Mouse (Mus musculus) hindbrain, embryonic 10.5 days (tissue): Measurements from ENCODE around the gene Nckap5. TPM values are rescaled to one million over a fixed set of nuclear protein-coding genes. Genes with fewer than 3 reads are reported as not detected.
A peak's percentile ranks its signal among the peaks of the same experiment; 100 is the strongest.

Experiments
- DNase-seq: peaks from one replicate; pipeline ENCODE4 v3.0.0-alpha.2; 2017; ENCODE audit warnings: low spot score
- H3K27ac ChIP-seq: fragments of 300-500 bp; sonication (generic); 2 replicates; pipeline ENCODE4 v1.5.1; 2016; ENCODE audit warnings: mild to moderate bottlenecking, moderate library complexity
- H3K27me3 ChIP-seq: fragments of 300-500 bp; sonication (generic); 2 replicates; pipeline ENCODE4 v1.6.1; 2016; ENCODE audit warnings: mild to moderate bottlenecking; ENCODE audit not compliant: poor library complexity, insufficient read depth, severe bottlenecking
- H3K36me3 ChIP-seq: fragments of 300-500 bp; sonication (generic); 2 replicates; pipeline ENCODE4 v1.6.1; 2016; ENCODE audit warnings: mild to moderate bottlenecking, moderate library complexity
- H3K4me1 ChIP-seq: fragments of 300-500 bp; sonication (generic); replicated peaks from 2 replicates; pipeline ENCODE4 v1.6.1; 2016; ENCODE audit warnings: mild to moderate bottlenecking
- H3K4me3 ChIP-seq: fragments of 300-500 bp; sonication (generic); 2 replicates; pipeline ENCODE4 v1.5.1; 2016; ENCODE audit warnings: mild to moderate bottlenecking, moderate library complexity
- H3K9me3 ChIP-seq: fragments of 300-500 bp; sonication (generic); 2 replicates; pipeline ENCODE4 v1.6.1; 2016; ENCODE audit warnings: mild to moderate bottlenecking, moderate library complexity
- WGBS: fragments of 180-500 bp; shearing (Covaris S2); methylation state at CpG from one replicate; pipeline ENCODE4 v1.1.7; 2016; 5-methylcytosine and 5-hydroxymethylcytosine counted together
- polyA plus RNA-seq: library from polyadenylated mRNA; unstranded; fragments of >200 nt; fragmentation: Nextera tagmentation; extraction: Ambion mirVana; gene quantifications from 2 replicates; pipeline ENCODE4 v1.2.1, GENCODE M21; 2016

The Nckap5 gene
- polyA plus RNA-seq, 1 experiment from 2014 or later, result 20.8 TPM

DNA sequence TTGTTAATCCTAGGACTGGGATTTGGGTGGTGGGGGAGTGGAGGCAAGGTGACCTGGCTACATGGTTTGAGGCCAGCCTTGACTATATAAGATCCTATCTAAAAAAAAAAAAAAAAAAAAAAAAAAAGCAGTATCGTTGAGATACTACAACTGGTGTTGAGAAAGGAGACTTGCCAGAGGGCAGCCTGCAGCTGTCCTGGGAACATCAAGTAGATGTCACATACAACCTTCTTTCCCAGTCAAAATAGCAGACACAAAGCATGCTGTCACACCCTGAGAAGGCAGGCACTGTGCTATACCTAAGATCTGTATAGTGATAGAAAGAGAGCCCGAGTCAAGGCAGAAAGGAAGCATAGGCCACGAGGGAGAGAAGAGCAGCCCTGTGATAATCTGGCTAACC lies 204.4 kb downstream of the Nckap5 start:
- H3K4me3 ChIP-seq, result no peak overlapping the region
- H3K9me3 ChIP-seq, result no peaks in the 10 kb centered on the region
- no peak overlapping the region for H3K27ac ChIP-seq
- WGBS, result 78% methylated on average over 3 of the region's 3 CpGs
- H3K36me3 ChIP-seq, result peaks cover 10% of the 10 kb centered on the region
- DNase-seq, result no peak
- no peaks in the 10 kb centered on the region for H3K27me3 ChIP-seq
- H3K4me1 ChIP-seq, result no peaks in the 10 kb centered on the region

DNA sequence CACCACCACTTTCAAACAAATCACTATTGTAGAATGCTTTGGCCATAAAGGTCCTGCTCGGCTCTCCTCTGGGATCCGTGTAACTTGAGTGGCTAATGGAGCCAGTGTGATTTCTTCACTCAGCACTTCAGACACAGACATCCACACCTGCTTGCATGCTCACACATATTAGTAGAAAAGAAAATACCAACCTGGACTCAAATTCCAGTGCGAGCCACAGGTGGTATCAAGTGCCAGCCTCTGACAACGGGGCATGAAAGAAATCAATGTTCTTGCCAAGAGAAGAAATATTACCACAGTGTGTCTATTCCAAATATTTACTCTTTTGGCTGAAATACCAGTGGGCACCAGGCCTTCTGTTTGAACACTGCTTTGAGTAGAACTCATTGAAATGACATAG lies 208.6 kb downstream of the Nckap5 start:
- Histone ChIP-seq H3K27me3 (no peaks in the 10 kb centered on the region), H3K9me3 (no peaks in the 10 kb centered on the region), H3K4me1 (no peaks in the 10 kb centered on the region), H3K36me3 (0 out of 2 replicates have a peak, but pooled peaks cover 5% of the 10 kb centered on the region), H3K27ac (no peak overlapping the region), H3K4me3 (no peak overlapping the region)
- no peak for DNase-seq
- WGBS, result 79% methylated on average over 4 of the region's 4 CpGs

DNA sequence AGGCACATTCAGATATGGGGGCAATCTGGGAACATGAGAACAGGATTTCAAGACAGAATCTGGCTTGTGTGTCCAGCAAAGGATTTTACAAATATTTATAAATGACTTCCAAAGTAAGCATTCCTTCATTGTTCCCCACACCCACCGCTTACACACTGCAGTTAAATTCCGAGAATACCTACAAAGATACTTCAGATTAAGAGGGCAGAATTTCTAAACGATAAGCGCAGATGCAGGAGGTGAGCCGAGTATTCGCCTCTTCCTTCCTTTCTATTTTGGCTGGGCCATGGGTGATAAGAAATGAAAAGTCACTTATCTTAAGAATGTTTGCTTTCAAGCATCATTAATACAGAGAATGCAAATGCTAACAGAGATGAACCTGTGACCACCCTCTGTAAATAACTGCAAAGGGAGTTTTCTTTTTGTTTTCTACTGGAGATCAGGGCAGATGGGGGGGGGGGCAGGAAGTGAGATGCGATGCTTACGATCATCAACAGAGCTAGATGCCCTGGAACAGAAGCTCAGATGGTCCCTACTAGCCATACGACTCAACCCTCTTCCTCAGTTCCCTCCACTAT lies 213.0 kb downstream of the Nckap5 start:
- Histone ChIP-seq H3K36me3 (peaks cover 13% of the 10 kb centered on the region; the same call in 1 of the 2 replicates), H3K4me1 (no peaks in the 10 kb centered on the region), H3K27me3 (no peaks in the 10 kb centered on the region), H3K4me3 (no peak overlapping the region), H3K9me3 (0 out of 2 replicates have a peak, but pooled peaks cover 6% of the 10 kb centered on the region), H3K27ac (no peak overlapping the region)
- WGBS, result 92% methylated on average over 9 of the region's 9 CpGs
- no peak for DNase-seq

DNA sequence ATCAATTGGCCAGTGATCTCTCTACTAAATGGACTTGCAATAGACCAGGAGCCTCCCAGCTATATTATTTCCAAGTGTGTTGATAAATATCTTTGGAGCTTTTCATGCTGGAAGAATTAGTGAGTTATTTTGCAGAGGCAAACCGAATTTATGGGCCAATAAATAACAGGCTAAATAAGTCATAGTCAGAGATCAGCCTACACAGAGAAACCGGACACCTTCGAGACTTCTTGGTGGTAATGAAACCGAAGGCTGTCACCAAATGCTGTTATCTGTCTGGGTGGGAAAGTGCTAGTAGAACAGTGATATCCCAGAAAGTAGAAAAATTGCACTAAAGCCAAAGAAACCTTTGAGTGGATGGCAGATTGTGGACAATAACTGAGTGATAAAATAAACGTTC lies 213.6 kb downstream of the Nckap5 start:
- H3K36me3 ChIP-seq, result peaks cover 13% of the 10 kb centered on the region; the same call in 1 of the 2 replicates
- 84% methylated on average over 5 of the region's 5 CpGs for WGBS
- DNase-seq, result no peak
- H3K4me3 ChIP-seq, result no peak overlapping the region
- H3K27ac ChIP-seq, result no peak overlapping the region
- 0 out of 2 replicates have a peak, but pooled peaks cover 6% of the 10 kb centered on the region for H3K9me3 ChIP-seq
- no peaks in the 10 kb centered on the region for H3K27me3 ChIP-seq
- no peaks in the 10 kb centered on the region for H3K4me1 ChIP-seq

DNA sequence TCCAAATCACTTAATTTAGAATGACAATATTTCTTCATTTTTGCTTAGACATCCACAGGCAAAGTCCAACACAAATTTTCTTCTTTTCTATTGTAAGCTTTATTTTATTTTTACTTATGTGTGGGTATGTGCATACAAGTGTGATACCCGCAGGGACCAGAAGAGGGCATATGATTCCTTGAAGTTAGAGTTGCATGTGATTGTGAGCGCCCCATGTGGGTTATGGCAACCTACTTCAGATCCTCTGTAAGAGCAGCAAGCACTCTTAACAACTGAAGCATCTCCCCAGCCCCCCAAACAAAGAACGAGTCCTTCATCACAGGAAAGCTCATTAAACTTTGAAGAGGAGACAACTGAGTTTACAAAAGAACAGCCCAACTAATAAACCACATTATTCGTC lies 217.7 kb downstream of the Nckap5 start:
- DNase-seq, result no peak
- Histone ChIP-seq H3K9me3 (0 out of 2 replicates have a peak, but pooled peaks cover 6% of the 10 kb centered on the region), H3K36me3 (peaks cover 14% of the 10 kb centered on the region; the same call in 1 of the 2 replicates), H3K27me3 (no peaks in the 10 kb centered on the region), H3K4me3 (no peak overlapping the region), H3K4me1 (0 out of 2 replicates have a peak, but pooled peaks cover 2% of the 10 kb centered on the region), H3K27ac (no peak overlapping the region)
- 83% methylated on average over 4 of the region's 4 CpGs for WGBS

DNA sequence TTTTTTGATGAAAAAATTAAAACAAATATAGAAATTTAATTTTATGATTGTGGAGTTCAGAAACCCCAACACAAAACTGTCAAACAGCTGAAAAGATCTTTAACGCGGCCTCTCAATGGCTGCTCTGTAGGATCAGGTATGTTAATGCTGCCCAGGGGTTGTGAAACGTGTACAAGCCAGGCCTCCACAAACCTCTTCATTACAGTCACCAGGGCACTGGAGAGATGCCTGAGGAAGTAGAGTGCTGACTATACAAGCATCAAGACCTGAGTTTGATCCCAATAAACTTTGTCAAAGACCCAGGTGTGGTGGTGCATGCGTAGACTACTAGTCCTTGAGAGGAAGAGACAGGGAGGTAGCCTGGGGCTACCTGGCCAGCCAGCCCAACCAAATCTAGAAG lies 222.0 kb downstream of the Nckap5 start:
- Histone ChIP-seq H3K4me1 (peaks cover 27% of the 10 kb centered on the region), H3K27me3 (peaks cover 3% of the 10 kb centered on the region; the same call in 1 of the 2 replicates), H3K9me3 (no peaks in the 10 kb centered on the region), H3K27ac (no peak overlapping the region), H3K4me3 (no peak overlapping the region), H3K36me3 (peaks cover 6% of the 10 kb centered on the region; the same call in 1 of the 2 replicates)
- 91% methylated on average over 4 of the region's 4 CpGs for WGBS
- DNase-seq, result no peak

DNA sequence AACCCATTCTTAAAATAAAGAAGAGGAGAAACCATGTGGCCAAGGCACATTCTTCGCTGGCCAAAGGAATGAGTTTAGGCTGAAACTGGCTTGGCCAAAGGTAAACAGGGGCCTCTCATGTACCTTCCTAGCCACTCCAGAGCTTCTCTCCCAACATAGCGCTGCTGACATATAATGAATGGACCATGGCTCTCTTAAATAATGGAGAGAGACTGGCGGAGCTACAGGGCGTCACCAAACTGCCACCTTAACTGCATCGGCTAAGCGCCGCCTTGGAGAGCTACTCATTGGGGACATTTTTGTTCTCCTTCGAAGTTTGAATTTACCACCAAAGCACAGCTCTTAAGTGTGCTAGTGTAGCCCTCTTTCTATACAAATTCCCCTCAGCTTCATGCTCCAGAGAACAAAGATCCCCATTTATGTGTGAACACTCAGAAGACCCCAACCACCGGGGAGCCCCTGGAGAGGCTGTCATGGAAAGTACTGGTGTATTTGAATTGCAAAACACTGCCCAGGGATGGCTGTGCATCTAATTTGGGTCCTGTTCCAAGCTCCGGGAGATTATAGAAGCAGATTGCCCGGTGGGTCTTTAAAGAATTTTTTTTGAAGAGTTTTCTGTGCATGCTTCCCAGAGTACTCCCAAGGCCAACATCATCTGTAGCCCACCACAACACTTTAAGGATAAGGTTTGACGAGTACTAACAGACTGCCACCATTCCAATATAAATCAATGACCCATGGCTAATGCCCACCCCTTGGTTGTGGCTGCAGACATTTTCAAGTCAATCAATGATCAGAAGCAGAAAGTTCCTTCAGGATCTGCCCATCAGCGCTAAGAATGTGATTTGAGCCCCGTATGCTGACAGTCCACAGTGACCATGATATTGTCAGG lies 224.2 kb downstream of the Nckap5 start:
- 59% methylated on average over 14 of the region's 14 CpGs for WGBS
- H3K27me3 ChIP-seq, result peaks cover 5% of the 10 kb centered on the region; the same call in 1 of the 2 replicates
- peak; percentile 30 for DNase-seq
- peak overlapping the region; percentile 78 for H3K27ac ChIP-seq
- peaks cover 45% of the 10 kb centered on the region for H3K4me1 ChIP-seq
- H3K4me3 ChIP-seq, result no peak overlapping the region
- peaks cover 3% of the 10 kb centered on the region; the same call in 1 of the 2 replicates for H3K36me3 ChIP-seq
- H3K9me3 ChIP-seq, result no peaks in the 10 kb centered on the region

DNA sequence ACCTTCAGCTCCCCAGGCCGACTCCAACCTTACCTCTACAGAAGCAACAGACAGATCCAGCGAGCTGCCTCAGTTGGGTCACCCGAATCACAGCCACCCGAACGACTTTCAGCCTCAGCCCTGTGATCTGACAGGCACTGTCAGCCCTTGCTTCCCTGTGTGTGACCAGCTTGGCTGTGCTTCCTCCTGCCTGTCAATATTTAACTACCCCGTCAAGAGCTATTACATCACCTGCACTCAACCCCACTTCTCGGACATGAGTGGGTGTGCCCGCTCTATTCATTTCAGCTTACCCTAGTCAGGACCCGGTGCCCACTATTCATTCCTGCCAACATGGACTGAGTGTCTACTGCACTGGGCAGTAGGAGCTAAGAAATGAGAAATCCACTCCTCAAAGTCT lies 226.0 kb downstream of the Nckap5 start:
- H3K36me3 ChIP-seq, result no peaks in the 10 kb centered on the region
- no peak overlapping the region for H3K27ac ChIP-seq
- no peaks in the 10 kb centered on the region for H3K9me3 ChIP-seq
- 92% methylated on average over 9 of the region's 9 CpGs for WGBS
- no peak overlapping the region for H3K4me3 ChIP-seq
- H3K27me3 ChIP-seq, result peaks cover 5% of the 10 kb centered on the region; the same call in 1 of the 2 replicates
- DNase-seq, result no peak
- peaks cover 56% of the 10 kb centered on the region for H3K4me1 ChIP-seq

DNA sequence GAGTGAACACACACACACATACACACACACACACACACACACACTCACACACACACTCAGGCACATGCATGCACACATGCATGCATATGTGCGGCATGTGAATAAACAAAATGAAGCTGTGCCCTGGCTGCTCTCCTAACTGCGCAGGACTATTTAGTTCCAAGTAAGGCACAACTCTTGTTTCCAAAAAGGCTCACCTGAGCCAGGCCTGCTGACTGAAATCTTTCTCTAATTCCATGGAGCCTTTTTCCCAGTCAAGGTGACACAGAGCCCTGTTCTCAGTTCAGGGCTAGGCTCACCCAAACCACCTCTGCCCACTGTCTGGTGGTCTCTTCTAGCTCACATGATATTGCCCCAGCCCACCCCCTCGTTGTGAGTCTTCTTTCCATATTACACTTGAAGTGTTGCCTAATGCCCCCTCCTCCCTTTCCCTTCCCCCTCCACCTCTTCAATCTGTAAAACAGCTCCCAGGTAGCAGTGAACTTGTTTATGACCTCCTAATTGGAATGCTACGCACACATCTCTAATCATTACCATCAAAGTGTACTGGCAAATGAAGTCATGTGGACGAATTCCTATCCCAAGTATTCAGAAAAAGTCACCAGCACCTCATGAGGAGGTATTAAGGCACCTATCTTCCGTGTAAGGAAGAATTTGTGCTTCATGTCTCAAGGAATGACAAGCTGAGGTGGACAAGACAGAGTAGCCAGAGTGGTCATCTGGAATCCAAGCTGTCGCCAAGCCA lies 226.7 kb downstream of the Nckap5 start:
- Histone ChIP-seq H3K9me3 (no peaks in the 10 kb centered on the region), H3K4me3 (no peak overlapping the region), H3K27ac (no peak overlapping the region), H3K4me1 (peaks cover 58% of the 10 kb centered on the region), H3K27me3 (peaks cover 5% of the 10 kb centered on the region; the same call in 1 of the 2 replicates), H3K36me3 (no peaks in the 10 kb centered on the region)
- 89% methylated on average over 7 of the region's 7 CpGs for WGBS
- no peak for DNase-seq

DNA sequence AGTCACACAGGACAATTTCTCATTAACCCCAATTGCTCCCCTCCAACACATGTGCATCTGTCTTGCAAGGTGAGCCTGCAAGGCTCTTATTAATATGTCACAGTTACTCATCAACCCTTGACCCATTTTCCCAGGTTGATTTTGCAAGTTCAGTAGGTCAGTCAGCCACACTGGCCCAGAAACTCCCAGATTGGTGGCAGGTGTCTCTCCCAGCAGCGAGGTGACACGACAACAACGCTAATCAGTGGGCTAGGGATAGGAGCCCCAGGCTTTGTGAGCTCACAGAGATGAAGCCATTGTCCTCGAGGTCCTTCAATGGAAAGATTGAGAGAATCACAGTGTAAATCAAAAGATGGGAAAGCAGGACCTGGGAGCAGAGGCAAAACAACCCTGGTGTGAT lies 230.0 kb downstream of the Nckap5 start:
- peaks cover 5% of the 10 kb centered on the region; the same call in 1 of the 2 replicates for H3K27me3 ChIP-seq
- no peak overlapping the region for H3K4me3 ChIP-seq
- no peaks in the 10 kb centered on the region for H3K36me3 ChIP-seq
- 41% methylated on average over 4 of the region's 4 CpGs for WGBS
- DNase-seq, result peak; percentile 42
- no peaks in the 10 kb centered on the region for H3K9me3 ChIP-seq
- H3K4me1 ChIP-seq, result peaks cover 63% of the 10 kb centered on the region
- H3K27ac ChIP-seq, result peak overlapping the region; percentile 29; the same call in 1 of the 2 replicates

DNA sequence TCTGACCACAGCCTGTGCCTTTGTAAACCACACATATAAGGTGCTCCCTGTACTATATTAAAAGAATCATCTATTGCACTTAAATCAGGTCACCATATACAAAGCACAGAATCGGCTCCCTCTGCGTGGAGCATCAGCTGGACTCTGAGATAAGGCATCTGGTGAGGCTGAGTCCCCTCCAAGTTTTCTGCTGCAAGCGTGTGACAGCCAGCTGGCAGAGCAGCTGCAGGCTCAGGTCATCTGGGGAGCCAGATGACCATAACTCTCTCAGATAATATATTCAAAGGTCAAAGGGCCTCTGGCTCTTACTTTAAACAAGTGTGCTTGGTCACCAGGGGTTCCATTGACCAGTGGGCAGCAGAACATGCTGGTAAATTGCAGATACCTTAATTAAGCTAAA lies 233.2 kb downstream of the Nckap5 start:
- H3K27ac ChIP-seq, result peak overlapping the region; percentile 53; the same call in 1 of the 2 replicates
- H3K9me3 ChIP-seq, result no peaks in the 10 kb centered on the region; the same call in 1 of the 2 replicates
- no peaks in the 10 kb centered on the region for H3K36me3 ChIP-seq
- peak; percentile 62 for DNase-seq
- H3K4me1 ChIP-seq, result peaks cover 50% of the 10 kb centered on the region
- no peaks in the 10 kb centered on the region for H3K27me3 ChIP-seq
- no peak overlapping the region for H3K4me3 ChIP-seq
- 48% methylated on average over 3 of the region's 3 CpGs for WGBS

DNA sequence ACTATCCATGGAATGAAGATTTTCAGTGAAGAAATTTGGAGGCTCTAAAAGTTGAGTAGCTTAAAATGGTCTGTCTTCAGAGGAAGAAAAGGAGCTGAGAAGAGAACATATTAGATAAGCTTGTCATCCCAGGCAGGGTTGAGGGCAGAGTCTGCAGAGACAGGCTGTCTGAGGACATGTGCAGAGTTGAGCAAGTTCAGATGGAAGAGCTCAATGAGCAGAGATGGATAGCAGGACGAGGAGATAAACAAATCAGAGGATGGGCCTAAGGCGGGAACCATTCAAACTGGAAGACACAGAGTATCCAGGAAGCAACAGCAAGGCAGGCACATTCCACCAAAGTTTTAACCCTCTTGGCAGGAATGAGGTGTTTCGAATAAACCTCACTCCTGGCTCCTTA lies 235.8 kb downstream of the Nckap5 start:
- Histone ChIP-seq H3K36me3 (no peaks in the 10 kb centered on the region), H3K4me1 (peaks cover 31% of the 10 kb centered on the region), H3K27me3 (no peaks in the 10 kb centered on the region; the same call in 1 of the 2 replicates), H3K4me3 (no peak overlapping the region), H3K27ac (no peak overlapping the region), H3K9me3 (no peaks in the 10 kb centered on the region; the same call in 1 of the 2 replicates)
- no peak for DNase-seq
- 91% methylated on average over 3 of the region's 3 CpGs for WGBS
